Mouse (Mus musculus): ENCODE results near the gene Fryl.

GRCm38 (mm10) chr5:73192870-73193576 is 63.4 kb downstream of the Fryl start:
- TF ChIP-seq CTCF (IDR thresholded peaks at IDR 0.05; ENCODE audit: low read depth, low read length) (no peak), POLR2AphosphoS5 (IDR thresholded peaks at IDR 0.05; ENCODE audit: insufficient replicate concordance, low read depth, low read length) (no peak)

Measured in G1E (cell line).